Mouse (Mus musculus): ENCODE measurements around the gene Olfr1329. TPM values are rescaled to one million over a fixed set of nuclear protein-coding genes. Genes with fewer than 3 reads are reported as not detected.

Olfr1329 gene
- not detected for polyA plus RNA-seq (2014; fragmentation: Illumina TruSeq; extraction: RNeasy Lipid Tissue Mini Kit (QIAGEN cat#74804); ENCODE audit: low read depth, low replicate concordance)

GRCm38 (mm10) chr4:118917365-118917764 is at the start of gene Olfr1329:
TSS of gene Olfr1329 (minus strand) at chr4:118917465.

GRCm38 (mm10) chr4:118961141-118961628 is 43.9 kb upstream of the Olfr1329 start, which contains the start of gene Lao1:
TSS of gene Lao1 (plus strand) at chr4:118961578.

GRCm38 (mm10) chr4:118938512-118938911 is 21.2 kb upstream of the Olfr1329 start, which contains the start of gene Olfr1328:
TSS of gene Olfr1328 (minus strand) at chr4:118938612.

GRCm38 (mm10) chr4:118888297-118888696 is 29.0 kb downstream of the Olfr1329 start, which contains the start of gene Olfr1330:
TSS of gene Olfr1330 (plus strand) at chr4:118888597.

Other genes starting within 250 kb of the Olfr1329 start
- gene Olfr1342, start 224.7 kb downstream of the Olfr1329 start, polyA plus RNA-seq (2014; fragmentation: Illumina TruSeq; extraction: RNeasy Lipid Tissue Mini Kit (QIAGEN cat#74804); ENCODE audit: low read depth, low replicate concordance) = not detected
- not detected for gene Olfr1341, start 213.9 kb downstream of the Olfr1329 start, polyA plus RNA-seq (2014; fragmentation: Illumina TruSeq; extraction: RNeasy Lipid Tissue Mini Kit (QIAGEN cat#74804); ENCODE audit: low read depth, low replicate concordance)
- not detected for gene Olfr1340, start 197.3 kb downstream of the Olfr1329 start, polyA plus RNA-seq (2014; fragmentation: Illumina TruSeq; extraction: RNeasy Lipid Tissue Mini Kit (QIAGEN cat#74804); ENCODE audit: low read depth, low replicate concordance)
- gene Olfr1339, start 185.3 kb downstream of the Olfr1329 start, polyA plus RNA-seq (2014; fragmentation: Illumina TruSeq; extraction: RNeasy Lipid Tissue Mini Kit (QIAGEN cat#74804); ENCODE audit: low read depth, low replicate concordance) = not detected
- gene Olfr1338, start 158.7 kb downstream of the Olfr1329 start, polyA plus RNA-seq (2014; fragmentation: Illumina TruSeq; extraction: RNeasy Lipid Tissue Mini Kit (QIAGEN cat#74804); ENCODE audit: low read depth, low replicate concordance) = not detected
- not detected for gene Olfr1337, start 134.9 kb downstream of the Olfr1329 start, polyA plus RNA-seq (2014; fragmentation: Illumina TruSeq; extraction: RNeasy Lipid Tissue Mini Kit (QIAGEN cat#74804); ENCODE audit: low read depth, low replicate concordance)
- gene Olfr1335, start 107.5 kb downstream of the Olfr1329 start, polyA plus RNA-seq (2014; fragmentation: Illumina TruSeq; extraction: RNeasy Lipid Tissue Mini Kit (QIAGEN cat#74804); ENCODE audit: low read depth, low replicate concordance) = not detected
- not detected for gene Olfr1333, start 81.2 kb downstream of the Olfr1329 start, polyA plus RNA-seq (2014; fragmentation: Illumina TruSeq; extraction: RNeasy Lipid Tissue Mini Kit (QIAGEN cat#74804); ENCODE audit: low read depth, low replicate concordance)
- gene Olfr1331, start 52.8 kb downstream of the Olfr1329 start, polyA plus RNA-seq (2014; fragmentation: Illumina TruSeq; extraction: RNeasy Lipid Tissue Mini Kit (QIAGEN cat#74804); ENCODE audit: low read depth, low replicate concordance) = not detected
- not detected for gene Olfr1330, start 28.9 kb downstream of the Olfr1329 start, polyA plus RNA-seq (2014; fragmentation: Illumina TruSeq; extraction: RNeasy Lipid Tissue Mini Kit (QIAGEN cat#74804); ENCODE audit: low read depth, low replicate concordance)
- gene Olfr1328, start 21.1 kb upstream of the Olfr1329 start, polyA plus RNA-seq (2014; fragmentation: Illumina TruSeq; extraction: RNeasy Lipid Tissue Mini Kit (QIAGEN cat#74804); ENCODE audit: low read depth, low replicate concordance) = not detected
- gene Lao1, start 44.1 kb upstream of the Olfr1329 start, polyA plus RNA-seq (2014; fragmentation: Illumina TruSeq; extraction: RNeasy Lipid Tissue Mini Kit (QIAGEN cat#74804); ENCODE audit: low read depth, low replicate concordance) = not detected
- 14.5 TPM for gene Slc2a1, start 191.2 kb upstream of the Olfr1329 start, polyA plus RNA-seq (2014; fragmentation: Illumina TruSeq; extraction: RNeasy Lipid Tissue Mini Kit (QIAGEN cat#74804); ENCODE audit: low read depth, low replicate concordance)